Mouse (Mus musculus): ENCODE measurements around the gene Hist1h4n. TPM values are rescaled to one million over a fixed set of nuclear protein-coding genes. Genes with fewer than 3 reads are reported as not detected.
"Not testable (repeated sequence)": the region's sequence is repeated elsewhere in the genome, so short reads cannot be mapped to it uniquely, and the experiment has no call there.

Hist1h4n gene
- polyA plus RNA-seq, 2 experiments = 15.6 to 30.3 TPM

DNA sequence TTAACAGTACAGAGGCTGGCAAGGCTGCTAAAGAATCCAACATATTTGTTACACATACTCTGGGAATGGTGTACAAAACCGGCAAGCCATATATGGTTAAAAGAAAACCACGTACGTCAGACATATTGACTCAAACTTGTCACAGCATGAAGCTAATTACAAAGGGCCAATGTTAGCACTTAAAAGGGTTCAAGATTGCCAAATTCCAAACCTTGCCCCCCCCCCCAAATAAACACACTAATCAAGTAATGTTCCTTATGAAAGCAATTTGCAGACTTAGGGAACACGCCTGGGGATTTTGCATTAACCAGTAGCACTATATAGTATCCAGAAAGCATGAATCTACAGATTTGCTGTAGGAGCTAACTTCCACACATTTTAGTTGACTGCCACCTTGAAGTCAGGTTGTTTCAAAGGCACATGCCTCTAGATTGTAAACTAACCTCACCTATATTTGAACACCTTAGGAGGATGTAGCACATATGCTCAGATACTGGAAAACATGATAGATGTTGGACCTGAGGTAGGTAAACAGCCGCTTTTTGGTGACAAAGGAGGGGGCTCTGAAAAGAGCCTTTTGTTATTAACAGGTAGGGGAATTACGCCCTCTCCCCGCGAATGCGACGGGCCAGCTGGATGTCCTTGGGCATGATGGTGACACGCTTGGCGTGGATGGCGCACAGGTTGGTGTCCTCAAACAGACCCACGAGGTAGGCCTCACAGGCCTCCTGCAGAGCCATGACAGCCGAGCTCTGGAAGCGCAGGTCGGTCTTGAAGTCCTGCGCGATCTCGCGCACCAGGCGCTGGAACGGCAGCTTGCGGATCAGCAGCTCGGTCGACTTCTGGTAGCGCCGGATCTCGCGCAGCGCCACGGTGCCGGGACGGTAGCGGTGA is 49.4 kb downstream of the Hist1h4n start:
- not testable (repeated sequence) for ATAC-seq (ENCODE audit: low FRiP score, low read depth); H3K9me3 ChIP-seq (ENCODE audit: control insufficient read depth, low read length); H3K36me3 ChIP-seq (ENCODE audit: control insufficient read depth, insufficient read depth, low read length); H3K27me3 ChIP-seq (ENCODE audit: control insufficient read depth, insufficient read depth, low read length)
- H3K9ac ChIP-seq (ENCODE audit: low read depth, low read length, severe bottlenecking) = peak overlapping the region; percentile 60
- peak; percentile 63 for DNase-seq (ENCODE audit: low spot score)
- peak; percentile 73; the same call in 1 of the 2 replicates for TF ChIP-seq POLR2A (IDR thresholded peaks at IDR 0.05; ENCODE audit: borderline replicate concordance, extremely low read depth, insufficient read depth, insufficient read length)
- H3K27ac ChIP-seq (replicated peaks; ENCODE audit: low read depth, low read length) = peak overlapping the region; percentile 93
- peaks cover 20% of the 10 kb centered on the region for H3K4me1 ChIP-seq (ENCODE audit: control insufficient read depth, insufficient read depth, low read length)
- H3K4me3 ChIP-seq (replicated peaks; ENCODE audit: low read length) = peak overlapping the region; percentile 36
- WGBS = under 1% methylated on average over 13 of the region's 35 CpGs
- H3K4me2 ChIP-seq (replicated peaks; ENCODE audit: low read depth, low read length, severe bottlenecking) = peak overlapping the region; percentile 72

Small RNA genes within 50 kb of the gene (microRNA-seq; reads per million reads assigned to microRNA genes)
- gene Gm19658 (not detected), gene Gm44346 (not detected), gene Gm44466 (not detected)

Other genes with a start within 250 kb of the Hist1h4n start
- gene Olfr1362, start 218.2 kb downstream of the Hist1h4n start, polyA plus RNA-seq (2012; rRNA removed) = not detected in 2 replicates
- gene Olfr1362, start 218.2 kb downstream of the Hist1h4n start, polyA plus RNA-seq (2014; fragmentation: Nextera tagmentation; extraction: Ambion mirVana) = not detected in 2 replicates
- gene Olfr11, start 189.7 kb downstream of the Hist1h4n start, polyA plus RNA-seq (2012; rRNA removed) = not detected in 2 replicates
- gene Olfr11, start 189.7 kb downstream of the Hist1h4n start, polyA plus RNA-seq (2014; fragmentation: Nextera tagmentation; extraction: Ambion mirVana) = not detected in 2 replicates
- not detected in 2 replicates for gene Olfr1361, start 168.8 kb downstream of the Hist1h4n start, polyA plus RNA-seq (2012; rRNA removed)
- gene Olfr1361, start 168.8 kb downstream of the Hist1h4n start, polyA plus RNA-seq (2014; fragmentation: Nextera tagmentation; extraction: Ambion mirVana) = not detected in 2 replicates
- gene Olfr1360, start 154.8 kb downstream of the Hist1h4n start, polyA plus RNA-seq (2012; rRNA removed) = not detected in 2 replicates
- gene Olfr1360, start 154.8 kb downstream of the Hist1h4n start, polyA plus RNA-seq (2014; fragmentation: Nextera tagmentation; extraction: Ambion mirVana) = not detected in 2 replicates
- not detected in 2 replicates for gene Olfr1359, start 134.1 kb downstream of the Hist1h4n start, polyA plus RNA-seq (2012; rRNA removed)
- not detected in 2 replicates for gene Olfr1359, start 134.1 kb downstream of the Hist1h4n start, polyA plus RNA-seq (2014; fragmentation: Nextera tagmentation; extraction: Ambion mirVana)
- 15.9 and 20.8 TPM in 2 replicates for gene Hist1h2bl, start 116.1 kb downstream of the Hist1h4n start, polyA plus RNA-seq (2012; rRNA removed)
- gene Hist1h2bl, start 116.1 kb downstream of the Hist1h4n start, polyA plus RNA-seq (2014; fragmentation: Nextera tagmentation; extraction: Ambion mirVana) = 2.4 and 4.4 TPM in 2 replicates
- 17.5 and 34.8 TPM in 2 replicates for gene Hist1h2ai, start 115.8 kb downstream of the Hist1h4n start, polyA plus RNA-seq (2012; rRNA removed)
- 30.7 and 38.1 TPM in 2 replicates for gene Hist1h2ai, start 115.8 kb downstream of the Hist1h4n start, polyA plus RNA-seq (2014; fragmentation: Nextera tagmentation; extraction: Ambion mirVana)
- 34.5 and 61.8 TPM in 2 replicates for gene Hist1h3h, start 114.5 kb downstream of the Hist1h4n start, polyA plus RNA-seq (2012; rRNA removed)
- 18.4 and 18.6 TPM in 2 replicates for gene Hist1h3h, start 114.5 kb downstream of the Hist1h4n start, polyA plus RNA-seq (2014; fragmentation: Nextera tagmentation; extraction: Ambion mirVana)
- 15.1 and 19.3 TPM in 2 replicates for gene Hist1h2bm, start 110.2 kb downstream of the Hist1h4n start, polyA plus RNA-seq (2012; rRNA removed)
- gene Hist1h2bm, start 110.2 kb downstream of the Hist1h4n start, polyA plus RNA-seq (2014; fragmentation: Nextera tagmentation; extraction: Ambion mirVana) = 4.8 and 6.3 TPM in 2 replicates
- 13.7 and 13.8 TPM in 2 replicates for gene Hist1h4j, start 97.1 kb downstream of the Hist1h4n start, polyA plus RNA-seq (2012; rRNA removed)
- gene Hist1h4j, start 97.1 kb downstream of the Hist1h4n start, polyA plus RNA-seq (2014; fragmentation: Nextera tagmentation; extraction: Ambion mirVana) = 1.00 and 1.3 TPM in 2 replicates
- 22.1 and 22.3 TPM in 2 replicates for gene Hist1h4k, start 81.7 kb downstream of the Hist1h4n start, polyA plus RNA-seq (2012; rRNA removed)
- 1.4 and 4.0 TPM in 2 replicates for gene Hist1h4k, start 81.7 kb downstream of the Hist1h4n start, polyA plus RNA-seq (2014; fragmentation: Nextera tagmentation; extraction: Ambion mirVana)
- gene Hist1h2ak, start 78.4 kb downstream of the Hist1h4n start, polyA plus RNA-seq (2012; rRNA removed) = 26.8 and 28.1 TPM in 2 replicates
- 11.0 and 17.9 TPM in 2 replicates for gene Hist1h2ak, start 78.4 kb downstream of the Hist1h4n start, polyA plus RNA-seq (2014; fragmentation: Nextera tagmentation; extraction: Ambion mirVana)
- gene Hist1h2bn, start 78.1 kb downstream of the Hist1h4n start, polyA plus RNA-seq (2012; rRNA removed) = 15.3 and 18.4 TPM in 2 replicates
- 3.2 and 3.4 TPM in 2 replicates for gene Hist1h2bn, start 78.1 kb downstream of the Hist1h4n start, polyA plus RNA-seq (2014; fragmentation: Nextera tagmentation; extraction: Ambion mirVana)
- 5.9 and 6.7 TPM in 2 replicates for gene Hist1h1b, start 51.6 kb downstream of the Hist1h4n start, polyA plus RNA-seq (2012; rRNA removed)
- 8.9 and 13.0 TPM in 2 replicates for gene Hist1h1b, start 51.6 kb downstream of the Hist1h4n start, polyA plus RNA-seq (2014; fragmentation: Nextera tagmentation; extraction: Ambion mirVana)
- 39.9 and 59.2 TPM in 2 replicates for gene Hist1h3i, start 48.8 kb downstream of the Hist1h4n start, polyA plus RNA-seq (2012; rRNA removed)
- 142 and 166 TPM in 2 replicates for gene Hist1h3i, start 48.8 kb downstream of the Hist1h4n start, polyA plus RNA-seq (2014; fragmentation: Nextera tagmentation; extraction: Ambion mirVana)
- 9.3 and 19.2 TPM in 2 replicates for gene Hist1h2an, start 45.0 kb downstream of the Hist1h4n start, polyA plus RNA-seq (2012; rRNA removed)
- gene Hist1h2an, start 45.0 kb downstream of the Hist1h4n start, polyA plus RNA-seq (2014; fragmentation: Nextera tagmentation; extraction: Ambion mirVana) = 6.1 and 8.1 TPM in 2 replicates
- gene Hist1h2bp, start 44.7 kb downstream of the Hist1h4n start, polyA plus RNA-seq (2012; rRNA removed) = 1.8 and 2.2 TPM in 2 replicates
- gene Hist1h2bp, start 44.7 kb downstream of the Hist1h4n start, polyA plus RNA-seq (2014; fragmentation: Nextera tagmentation; extraction: Ambion mirVana) = 1.9 and 2.1 TPM in 2 replicates
- 18.4 and 18.7 TPM in 2 replicates for gene Hist1h2bq, start 22.0 kb downstream of the Hist1h4n start, polyA plus RNA-seq (2012; rRNA removed)
- 20.2 and 24.7 TPM in 2 replicates for gene Hist1h2bq, start 22.0 kb downstream of the Hist1h4n start, polyA plus RNA-seq (2014; fragmentation: Nextera tagmentation; extraction: Ambion mirVana)
- gene Hist1h2ao, start 21.7 kb downstream of the Hist1h4n start, polyA plus RNA-seq (2012; rRNA removed) = not detected in 2 replicates
- 2.1 TPM in 1 of 2 replicates, not detected in the other for gene Hist1h2ao, start 21.7 kb downstream of the Hist1h4n start, polyA plus RNA-seq (2014; fragmentation: Nextera tagmentation; extraction: Ambion mirVana)
- not detected in 2 replicates for gene Hist1h4m, start 20.4 kb downstream of the Hist1h4n start, polyA plus RNA-seq (2012; rRNA removed)
- gene Hist1h4m, start 20.4 kb downstream of the Hist1h4n start, polyA plus RNA-seq (2014; fragmentation: Nextera tagmentation; extraction: Ambion mirVana) = not detected in 2 replicates
- gene Hist1h2ap, start 1.3 kb upstream of the Hist1h4n start, polyA plus RNA-seq (2012; rRNA removed) = 60.6 and 133 TPM in 2 replicates
- gene Hist1h2ap, start 1.3 kb upstream of the Hist1h4n start, polyA plus RNA-seq (2014; fragmentation: Nextera tagmentation; extraction: Ambion mirVana) = 3,378 and 3,605 TPM in 2 replicates
- gene Hist1h2br, start 1.5 kb upstream of the Hist1h4n start, polyA plus RNA-seq (2012; rRNA removed) = 7.1 and 24.1 TPM in 2 replicates
- gene Hist1h2br, start 1.5 kb upstream of the Hist1h4n start, polyA plus RNA-seq (2014; fragmentation: Nextera tagmentation; extraction: Ambion mirVana) = 19.2 and 25.2 TPM in 2 replicates
- 7.5 and 8.3 TPM in 2 replicates for gene Zfp184, start 112.9 kb upstream of the Hist1h4n start, polyA plus RNA-seq (2012; rRNA removed)
- gene Zfp184, start 112.9 kb upstream of the Hist1h4n start, polyA plus RNA-seq (2014; fragmentation: Nextera tagmentation; extraction: Ambion mirVana) = 12.7 and 17.2 TPM in 2 replicates
- 0.09 and 0.17 TPM in 2 replicates for gene Pom121l2, start 149.0 kb upstream of the Hist1h4n start, polyA plus RNA-seq (2012; rRNA removed)
- 0.11 and 0.18 TPM in 2 replicates for gene Pom121l2, start 149.0 kb upstream of the Hist1h4n start, polyA plus RNA-seq (2014; fragmentation: Nextera tagmentation; extraction: Ambion mirVana)
- gene Prss16, start 177.5 kb upstream of the Hist1h4n start, polyA plus RNA-seq (2012; rRNA removed) = 1.1 and 1.6 TPM in 2 replicates
- gene Prss16, start 177.5 kb upstream of the Hist1h4n start, polyA plus RNA-seq (2014; fragmentation: Nextera tagmentation; extraction: Ambion mirVana) = 0.51 and 0.57 TPM in 2 replicates
- gene Hist1h2ah, start 203.4 kb upstream of the Hist1h4n start, polyA plus RNA-seq (2012; rRNA removed) = 5.5 and 14.9 TPM in 2 replicates
- 6.5 and 22.1 TPM in 2 replicates for gene Hist1h2ah, start 203.4 kb upstream of the Hist1h4n start, polyA plus RNA-seq (2014; fragmentation: Nextera tagmentation; extraction: Ambion mirVana)
- 24.6 and 30.5 TPM in 2 replicates for gene Hist1h2bk, start 203.7 kb upstream of the Hist1h4n start, polyA plus RNA-seq (2012; rRNA removed)
- 6.9 and 7.1 TPM in 2 replicates for gene Hist1h2bk, start 203.7 kb upstream of the Hist1h4n start, polyA plus RNA-seq (2014; fragmentation: Nextera tagmentation; extraction: Ambion mirVana)
- gene Hist1h4i, start 209.2 kb upstream of the Hist1h4n start, polyA plus RNA-seq (2012; rRNA removed) = 31.0 and 39.5 TPM in 2 replicates
- gene Hist1h4i, start 209.2 kb upstream of the Hist1h4n start, polyA plus RNA-seq (2014; fragmentation: Nextera tagmentation; extraction: Ambion mirVana) = 14.0 and 14.7 TPM in 2 replicates
- gene Hist1h2ag, start 210.7 kb upstream of the Hist1h4n start, polyA plus RNA-seq (2012; rRNA removed) = 54.6 and 89.6 TPM in 2 replicates
- gene Hist1h2ag, start 210.7 kb upstream of the Hist1h4n start, polyA plus RNA-seq (2014; fragmentation: Nextera tagmentation; extraction: Ambion mirVana) = 56.7 and 74.1 TPM in 2 replicates
- 20.7 and 26.3 TPM in 2 replicates for gene Hist1h2bj, start 211.0 kb upstream of the Hist1h4n start, polyA plus RNA-seq (2012; rRNA removed)
- 10.3 and 11.1 TPM in 2 replicates for gene Hist1h2bj, start 211.0 kb upstream of the Hist1h4n start, polyA plus RNA-seq (2014; fragmentation: Nextera tagmentation; extraction: Ambion mirVana)